Mouse (Mus musculus) intestine, embryonic 14.5 days (tissue): ENCODE data around the gene Rpgrip1l. TPM values are rescaled to one million over a fixed set of nuclear protein-coding genes. Genes with fewer than 3 reads are reported as not detected.

Experiments
- ATAC-seq: fragments of 200-750 bp; cut with Nextera tagmentation; replicated peaks from 2 replicates; pipeline ENCODE4 v1.8.0; 2017; ENCODE audit warnings: low read depth, moderate number of reproducible peaks, moderate TSS enrichment, moderate library complexity; ENCODE audit not compliant: low FRiP score, low TSS enrichment
- DNase-seq: peaks from one replicate; pipeline ENCODE4 v3.0.0-alpha.2; 2018; ENCODE audit warnings: low spot score
- H3K27ac ChIP-seq: fragments of 300-500 bp; sonication (generic); 2 replicates; pipeline ENCODE4 v1.5.1; 2014; ENCODE audit warnings: low read depth, mild to moderate bottlenecking, control low read depth
- H3K27me3 ChIP-seq: fragments of 300-500 bp; sonication (generic); replicated peaks from 2 replicates; pipeline ENCODE4 v1.6.1; 2014; ENCODE audit warnings: low read length, control low read depth; ENCODE audit not compliant: control insufficient read depth, insufficient read depth
- H3K36me3 ChIP-seq: fragments of 300-500 bp; sonication (generic); 2 replicates; pipeline ENCODE4 v1.6.1; 2014; ENCODE audit warnings: low read length, control low read depth; ENCODE audit not compliant: control insufficient read depth, insufficient read depth
- H3K4me1 ChIP-seq: fragments of 300-500 bp; sonication (generic); replicated peaks from 2 replicates; pipeline ENCODE4 v1.6.1; 2014; ENCODE audit warnings: low read length, control low read depth, mixed read lengths; ENCODE audit not compliant: control insufficient read depth, insufficient read depth
- H3K4me2 ChIP-seq: fragments of 300-500 bp; sonication (generic); 2 replicates; pipeline ENCODE4 v1.6.1; 2014; ENCODE audit warnings: low read length
- H3K4me3 ChIP-seq: fragments of 300-500 bp; sonication (generic); 2 replicates; pipeline ENCODE4 v1.5.1; 2014; ENCODE audit warnings: low read depth, low read length, control low read depth, mixed read lengths
- H3K9ac ChIP-seq: fragments of 300-500 bp; sonication (generic); 2 replicates; pipeline ENCODE4 v1.6.1; 2014; ENCODE audit warnings: mild to moderate bottlenecking, low read length
- H3K9me3 ChIP-seq: fragments of 300-500 bp; sonication (generic); 2 replicates; pipeline ENCODE4 v1.6.1; 2016; ENCODE audit warnings: low read length, control low read depth; ENCODE audit not compliant: control insufficient read depth
- WGBS: fragments of 180-500 bp; shearing (Covaris S2); extraction: QIAGEN DNeasy Blood & Tissue Kit; methylation state at CpG from one replicate; pipeline ENCODE4 v1.1.7; 2014; 5-methylcytosine and 5-hydroxymethylcytosine counted together
- polyA plus RNA-seq: library from polyadenylated mRNA; unstranded; fragments of >200 nt; fragmentation: Nextera tagmentation; extraction: Ambion mirVana; gene quantifications from 2 replicates; pipeline ENCODE4 v1.2.1, GENCODE M21; 2014

The Rpgrip1l gene
- polyA plus RNA-seq, 1 experiment from 2014 or later, result 7.7 TPM

GRCm38 (mm10) chr8:91177708-91178107 lies 135.4 kb downstream of the Rpgrip1l start:
- no peak overlapping the region for H3K27ac ChIP-seq
- H3K27me3 ChIP-seq, result no peaks in the 10 kb centered on the region
- no peak overlapping the region for H3K4me3 ChIP-seq
- H3K4me1 ChIP-seq, result no peaks in the 10 kb centered on the region
- H3K9me3 ChIP-seq, result no peaks in the 10 kb centered on the region
- H3K4me2 ChIP-seq, result no peak overlapping the region
- no peak overlapping the region for H3K9ac ChIP-seq
- ATAC-seq (no peak), DNase-seq (no peak)
- H3K36me3 ChIP-seq, result no peaks in the 10 kb centered on the region
- 40% methylated on average over 1 of the region's 1 CpGs for WGBS

DNA sequence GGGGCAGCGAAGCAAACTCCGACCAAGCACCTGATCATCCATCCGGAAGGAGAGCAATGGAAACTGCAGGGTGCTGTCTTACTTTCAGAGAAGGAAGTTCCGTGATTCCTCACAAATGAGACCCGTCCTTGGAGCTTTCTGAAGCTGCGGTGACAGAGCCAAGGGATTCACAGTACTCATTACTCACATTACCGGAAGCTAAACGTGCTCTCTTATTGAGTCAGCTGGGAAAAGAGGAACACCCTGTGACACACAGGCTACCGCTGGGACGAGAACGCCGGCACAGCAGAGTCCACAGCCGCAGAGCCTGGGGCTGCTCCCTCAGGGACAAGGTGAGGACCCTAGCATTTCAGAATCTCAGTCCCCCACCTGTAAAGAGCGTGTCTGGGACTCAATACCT lies 136.9 kb downstream of the Rpgrip1l start:
- Histone ChIP-seq H3K36me3 (no peaks in the 10 kb centered on the region), H3K9ac (no peak overlapping the region), H3K9me3 (no peaks in the 10 kb centered on the region), H3K4me3 (no peak overlapping the region), H3K4me2 (no peak overlapping the region), H3K27ac (no peak overlapping the region), H3K27me3 (no peaks in the 10 kb centered on the region), H3K4me1 (no peaks in the 10 kb centered on the region)
- no peak for ATAC-seq
- no peak for DNase-seq
- WGBS, result 69% methylated on average over 14 of the region's 14 CpGs

DNA sequence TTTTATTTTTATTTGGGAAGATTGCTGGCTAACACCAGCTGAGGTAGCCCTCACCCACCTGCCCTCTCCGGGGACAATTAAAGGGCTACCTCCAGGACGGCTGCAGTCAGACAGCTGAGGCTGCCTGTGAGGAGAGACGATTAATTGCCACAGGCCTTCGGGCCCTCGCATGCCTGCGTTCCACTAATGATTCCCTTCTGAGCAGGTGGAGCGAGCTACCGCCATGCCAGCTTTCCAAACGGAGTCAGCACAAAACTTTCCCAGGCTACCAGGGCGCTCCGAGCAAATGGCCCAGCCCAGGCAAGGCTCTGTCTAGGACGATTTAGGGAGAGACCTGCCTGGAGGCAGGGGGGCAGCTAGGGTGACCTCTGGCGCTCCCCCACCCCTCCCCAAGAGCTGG lies 141.5 kb downstream of the Rpgrip1l start:
- Histone ChIP-seq H3K9me3 (no peaks in the 10 kb centered on the region), H3K4me1 (no peaks in the 10 kb centered on the region), H3K36me3 (no peaks in the 10 kb centered on the region), H3K27me3 (no peaks in the 10 kb centered on the region), H3K27ac (no peak overlapping the region), H3K4me2 (no peak overlapping the region), H3K4me3 (no peak overlapping the region), H3K9ac (no peak overlapping the region)
- no peak for DNase-seq
- no peak for ATAC-seq
- WGBS, result 42% methylated on average over 13 of the region's 13 CpGs

- Histone ChIP-seq H3K27ac (no peak overlapping the region), H3K36me3 (no peaks in the 10 kb centered on the region), H3K4me1 (no peaks in the 10 kb centered on the region), H3K4me3 (no peak overlapping the region), H3K9ac (no peak overlapping the region), H3K9me3 (no peaks in the 10 kb centered on the region), H3K4me2 (no peak overlapping the region), H3K27me3 (no peaks in the 10 kb centered on the region)
- ATAC-seq, result no peak
- 76% methylated on average over 14 of the region's 14 CpGs for WGBS
- no peak for DNase-seq
Observed at GRCm38 (mm10) chr8:91170914-91171313, 142.1 kb downstream of the Rpgrip1l start.

GRCm38 (mm10) chr8:91170152-91170551 lies 142.9 kb downstream of the Rpgrip1l start:
- no peaks in the 10 kb centered on the region for H3K36me3 ChIP-seq
- H3K4me1 ChIP-seq, result no peaks in the 10 kb centered on the region
- no peak overlapping the region for H3K27ac ChIP-seq
- H3K4me2 ChIP-seq, result no peak overlapping the region
- H3K9me3 ChIP-seq, result no peaks in the 10 kb centered on the region
- 64% methylated on average over 6 of the region's 6 CpGs for WGBS
- no peak for DNase-seq
- ATAC-seq, result no peak
- H3K4me3 ChIP-seq, result no peak overlapping the region
- no peaks in the 10 kb centered on the region for H3K27me3 ChIP-seq
- no peak overlapping the region for H3K9ac ChIP-seq

Other genes with a start within 250 kb of the Rpgrip1l start
- gene Rbl2, start 243.2 kb downstream of the Rpgrip1l start, polyA plus RNA-seq, result 17.2 and 19.7 TPM in 2 replicates
- gene Aktip, start 113.3 kb downstream of the Rpgrip1l start, polyA plus RNA-seq, result 48.6 and 54.0 TPM in 2 replicates
- gene Fto, start 263 bp upstream of the Rpgrip1l start, polyA plus RNA-seq, result 77.7 and 90.8 TPM in 2 replicates